Mouse (Mus musculus): ENCODE measurements around the gene Fstl4. TPM values are rescaled to one million over a fixed set of nuclear protein-coding genes. Genes with fewer than 3 reads are reported as not detected.

The Fstl4 gene
- total RNA-seq, 4 experiments from 2014 or later, result 0.65 to 1.3 (median 0.95) TPM

GRCm38 (mm10) chr11:52773073-52773472, 8.6 kb downstream of the Fstl4 start:
- DNase-seq, result no peak

GRCm38 (mm10) chr11:52775291-52775690, 10.9 kb downstream of the Fstl4 start:
- no peak for DNase-seq

GRCm38 (mm10) chr11:52782426-52782825, 18.0 kb downstream of the Fstl4 start:
- DNase-seq, result no peak

DNA sequence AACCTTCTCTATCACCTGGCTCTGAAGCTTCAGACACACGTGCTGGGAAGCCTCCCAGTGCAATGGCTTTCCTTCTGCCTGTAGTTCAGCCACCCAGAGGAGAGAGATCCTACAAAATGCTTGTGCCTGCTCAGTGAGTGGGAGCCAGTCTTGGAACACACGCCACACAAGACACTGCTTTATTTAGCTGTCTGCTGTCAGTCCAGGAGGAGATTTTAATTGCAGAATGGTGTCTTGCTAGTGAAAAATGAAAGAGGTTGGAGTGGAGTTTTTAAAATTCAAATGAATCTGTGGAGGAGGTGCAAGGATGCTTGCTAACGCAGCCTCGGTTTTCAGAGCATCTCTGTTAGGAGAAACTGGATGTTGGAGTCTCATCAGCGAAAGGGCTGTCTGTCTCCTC, 29.9 kb downstream of the Fstl4 start:
- DNase-seq, result no peak

GRCm38 (mm10) chr11:52809542-52809941, 45.1 kb downstream of the Fstl4 start:
- no peak for DNase-seq

DNA sequence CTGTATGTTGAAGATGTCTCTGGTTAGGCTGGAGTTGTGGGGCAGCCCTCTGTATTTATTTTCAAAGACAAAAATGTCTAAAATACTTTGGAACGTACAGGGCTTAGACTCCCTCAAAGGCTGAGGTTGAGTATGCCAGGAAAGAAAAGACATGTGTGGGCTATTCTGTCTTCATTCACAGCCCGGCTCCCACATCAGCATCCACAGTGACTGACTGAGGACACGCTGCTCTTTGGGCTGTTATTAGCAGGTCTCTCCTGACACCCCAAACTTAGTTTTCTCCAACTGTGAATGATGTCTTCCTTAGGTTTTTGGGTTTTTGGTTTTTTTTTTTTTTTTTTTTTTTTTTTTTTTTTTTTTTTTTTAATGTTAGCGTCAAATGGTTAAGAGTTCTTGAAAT, 51.6 kb downstream of the Fstl4 start:
- no peak for DNase-seq

GRCm38 (mm10) chr11:52820336-52820905, 56.0 kb downstream of the Fstl4 start:
- DNase-seq, result no peak

DNA sequence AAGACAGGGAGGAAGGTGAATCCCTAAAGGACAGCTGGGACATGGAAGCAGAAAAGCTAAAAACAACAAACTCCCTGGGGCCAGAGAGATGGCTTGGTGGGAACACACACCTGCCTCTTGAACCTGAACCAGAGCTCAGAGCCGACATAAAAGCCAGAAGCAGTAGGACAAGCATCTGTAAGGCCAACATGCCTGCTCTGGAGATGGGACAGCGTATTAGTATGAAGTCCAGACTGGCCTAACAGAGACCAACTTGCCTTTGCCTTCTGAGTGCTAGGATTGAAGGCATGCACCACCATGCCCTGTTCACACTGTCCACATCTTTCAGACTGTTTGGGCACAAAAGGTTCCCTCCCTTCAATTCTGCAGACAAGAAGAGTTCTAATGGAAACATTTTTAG, 62.2 kb downstream of the Fstl4 start:
- DNase-seq, result no peak

- DNase-seq, result no peak
These were observed 67.3 kb downstream of the Fstl4 start for GRCm38 (mm10) chr11:52831631-52832310.

GRCm38 (mm10) chr11:52832311-52832675, 67.9 kb downstream of the Fstl4 start:
- peak; percentile 4 for DNase-seq

GRCm38 (mm10) chr11:52848691-52849090, 84.3 kb downstream of the Fstl4 start:
- no peak for DNase-seq

- no peak for DNase-seq
These were observed 85.6 kb downstream of the Fstl4 start for GRCm38 (mm10) chr11:52850071-52850470.

- no peak for DNase-seq
These were observed 108.5 kb downstream of the Fstl4 start for GRCm38 (mm10) chr11:52872846-52873512.

- peak; percentile 73 for DNase-seq
These were observed 111.7 kb downstream of the Fstl4 start for GRCm38 (mm10) chr11:52875916-52876765.

DNA sequence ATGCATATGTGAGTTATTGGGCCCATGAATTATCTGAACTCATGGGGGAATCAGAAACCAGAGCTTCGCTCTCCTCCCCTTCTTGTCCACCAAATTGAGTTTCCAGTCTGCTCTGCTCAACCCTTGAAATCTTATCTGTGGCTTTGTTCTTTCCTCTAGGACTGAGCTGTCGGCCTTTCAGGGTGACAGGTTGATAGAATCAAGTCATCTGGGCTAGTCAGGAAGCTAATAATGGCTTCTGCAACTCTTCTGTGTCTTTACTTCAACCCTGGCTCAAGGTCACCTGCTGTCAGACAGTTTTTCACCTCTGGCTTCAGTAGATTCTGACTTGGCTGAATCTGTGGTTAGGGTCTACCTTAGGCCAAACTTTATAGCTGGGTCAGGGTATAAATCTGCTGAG, 113.2 kb downstream of the Fstl4 start:
- no peak for DNase-seq

DNA sequence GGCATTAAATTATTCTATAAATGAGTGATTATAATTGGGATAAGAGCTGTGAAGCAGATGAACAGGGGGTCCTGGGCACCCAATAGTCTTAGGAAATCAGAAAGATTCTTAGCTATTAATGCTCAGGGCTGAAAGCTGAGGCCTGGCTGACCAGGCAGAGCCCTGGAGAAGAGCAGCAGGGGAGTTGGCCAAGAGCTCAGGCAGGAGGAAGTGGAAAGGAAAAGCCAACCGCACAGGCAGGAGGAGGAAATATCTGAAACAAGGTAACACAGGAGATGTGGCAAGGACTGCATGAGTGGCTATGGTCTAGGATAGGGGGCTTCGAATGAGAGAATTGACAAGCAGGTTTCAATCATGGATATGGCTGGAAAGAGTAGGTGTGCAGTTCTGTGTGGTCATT, 115.5 kb downstream of the Fstl4 start:
- no peak for DNase-seq

GRCm38 (mm10) chr11:52886559-52887303, 122.3 kb downstream of the Fstl4 start:
- DNase-seq, result no peak

DNA sequence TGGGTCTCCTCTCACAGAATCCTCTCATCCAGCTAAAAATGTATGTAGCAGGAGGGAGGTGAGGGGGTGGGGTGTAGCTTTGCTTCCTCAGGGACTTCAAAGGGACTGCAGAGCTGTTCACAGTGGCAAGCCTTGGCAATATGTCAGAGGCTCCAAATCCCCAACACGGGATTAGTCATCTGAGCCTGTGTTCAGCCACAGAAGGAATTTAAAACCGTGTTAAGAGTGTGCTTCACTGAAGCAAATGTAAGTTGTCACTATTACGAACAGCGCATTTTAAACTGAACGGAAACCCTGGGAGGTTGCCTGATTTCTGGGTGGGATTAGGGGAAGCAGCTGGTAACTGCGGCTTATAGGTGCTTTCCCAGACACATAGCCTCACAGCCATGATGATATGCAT, 123.7 kb downstream of the Fstl4 start:
- no peak for DNase-seq

DNA sequence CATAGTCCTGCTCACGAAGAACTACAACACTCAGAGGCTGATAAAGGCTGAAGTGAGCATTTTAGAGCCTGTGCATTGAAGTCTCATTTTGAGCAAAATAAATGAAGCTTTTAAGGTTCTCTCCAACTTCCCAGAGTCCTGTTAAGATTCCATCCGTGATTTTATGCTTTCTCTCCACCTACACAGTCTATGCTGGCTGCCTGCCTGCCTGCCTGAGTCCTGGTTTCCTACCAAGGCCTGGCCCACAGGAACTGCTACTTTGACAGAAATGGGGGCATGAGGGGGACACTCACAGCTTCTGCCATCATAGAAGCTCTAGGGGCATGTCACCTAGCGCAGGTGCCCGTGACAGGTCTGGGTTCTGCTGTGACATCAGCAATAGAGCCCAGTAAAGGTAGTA, 125.1 kb downstream of the Fstl4 start:
- DNase-seq, result no peak

GRCm38 (mm10) chr11:52890156-52890555, 125.7 kb downstream of the Fstl4 start:
- DNase-seq, result no peak

GRCm38 (mm10) chr11:52904101-52904500, 139.7 kb downstream of the Fstl4 start:
- no peak for DNase-seq

- peak; percentile 5 for DNase-seq
These were observed 146.4 kb downstream of the Fstl4 start for GRCm38 (mm10) chr11:52910788-52911187.

All from adrenal gland, adult 8-10 months (tissue).